Mouse (Mus musculus) hindbrain, postnatal 0 days (tissue): Measurements from ENCODE around the gene Ctrc. TPM values are rescaled to one million over a fixed set of nuclear protein-coding genes. Genes with fewer than 3 reads are reported as not detected.

ENCODE experiments used
- ATAC-seq: fragments of 200-750 bp; cut with Nextera tagmentation; 2 replicates; pipeline ENCODE4 v1.8.0; 2017; ENCODE audit warnings: mild to moderate bottlenecking, moderate TSS enrichment, moderate library complexity
- DNase-seq: peaks from one replicate; pipeline ENCODE4 v3.0.0-alpha.2; 2015; ENCODE audit warnings: low spot score
- H3K27ac ChIP-seq: fragments of 300-500 bp; sonication (generic); 2 replicates; pipeline ENCODE4 v1.5.1; 2014; ENCODE audit warnings: mild to moderate bottlenecking
- H3K27me3 ChIP-seq: fragments of 300-500 bp; sonication (generic); 2 replicates; pipeline ENCODE4 v1.6.1; 2014; ENCODE audit warnings: low read length, mixed read lengths; ENCODE audit not compliant: insufficient read depth
- H3K36me3 ChIP-seq: fragments of 300-500 bp; sonication (generic); 2 replicates; pipeline ENCODE4 v1.6.1; 2014; ENCODE audit warnings: low read length, mixed read lengths; ENCODE audit not compliant: insufficient read depth
- H3K4me1 ChIP-seq: fragments of 300-500 bp; sonication (generic); 2 replicates; pipeline ENCODE4 v1.6.1; 2014; ENCODE audit warnings: antibody characterized with exemption, low read length, mixed read lengths; ENCODE audit not compliant: insufficient read depth
- H3K4me2 ChIP-seq: fragments of 300-500 bp; sonication (generic); 2 replicates; pipeline ENCODE4 v1.6.1; 2014; ENCODE audit warnings: low read depth, mild to moderate bottlenecking, low read length, moderate library complexity, mixed read lengths
- H3K4me3 ChIP-seq: fragments of 300-500 bp; sonication (generic); 2 replicates; pipeline ENCODE4 v1.5.1; 2014; ENCODE audit warnings: low read length
- H3K9ac ChIP-seq: fragments of 300-500 bp; sonication (generic); replicated peaks from 2 replicates; pipeline ENCODE4 v1.6.1; 2014; ENCODE audit warnings: mild to moderate bottlenecking, low read length, moderate library complexity, mixed read lengths
- H3K9me3 ChIP-seq: fragments of 300-500 bp; sonication (generic); 2 replicates; pipeline ENCODE4 v1.6.1; 2016; ENCODE audit warnings: low read length, mixed read lengths
- CTCF ChIP-seq: IDR thresholded peaks from 2 replicates; pipeline ENCODE4 v1.5.1; 2016; ENCODE audit warnings: antibody characterized with exemption, control low read depth, low read depth
- WGBS: fragments of 180-500 bp; shearing (Covaris S2); extraction: QIAGEN DNeasy Blood & Tissue Kit; methylation state at CpG from one replicate; pipeline ENCODE4 v1.1.7; 2014; 5-methylcytosine and 5-hydroxymethylcytosine counted together
- polyA plus RNA-seq: library from polyadenylated mRNA; unstranded; fragments of >200 nt; fragmentation: Nextera tagmentation; extraction: Ambion mirVana; gene quantifications from 2 replicates; pipeline ENCODE4 v1.2.1, GENCODE M21; 2015
- total RNA-seq: library from RNA; depleted of rRNA; stranded (reverse); fragments of >200 nt; gene quantifications from 2 replicates; pipeline ENCODE4 v1.2.3, GENCODE M21; 2014

The Ctrc gene
- total and polyA plus RNA-seq, 2 experiments from 2014 or later = not detected

- TF ChIP-seq CTCF = no peak
- no peak overlapping the region for H3K9ac ChIP-seq
- H3K4me2 ChIP-seq = no peak overlapping the region
- no peaks in the 10 kb centered on the region for H3K36me3 ChIP-seq
- H3K27ac ChIP-seq = no peak overlapping the region
- no peak overlapping the region for H3K4me3 ChIP-seq
- 71% methylated on average over 10 of the region's 10 CpGs for WGBS
- no peaks in the 10 kb centered on the region for H3K27me3 ChIP-seq
- DNase-seq = no peak
- H3K4me1 ChIP-seq = 0 out of 2 replicates have a peak, but pooled peaks cover 1% of the 10 kb centered on the region
- no peak for ATAC-seq
- no peaks in the 10 kb centered on the region for H3K9me3 ChIP-seq
Measured at GRCm38 (mm10) chr4:141881289-141881914, 35.2 kb upstream of the Ctrc start.

- no peak for ATAC-seq
- no peaks in the 10 kb centered on the region for H3K27me3 ChIP-seq
- no peak overlapping the region for H3K27ac ChIP-seq
- H3K9ac ChIP-seq = no peak overlapping the region
- H3K4me3 ChIP-seq = no peak overlapping the region
- H3K9me3 ChIP-seq = no peaks in the 10 kb centered on the region
- no peak overlapping the region for H3K4me2 ChIP-seq
- WGBS = 81% methylated on average over 9 of the region's 9 CpGs
- H3K36me3 ChIP-seq = no peaks in the 10 kb centered on the region
- no peaks in the 10 kb centered on the region for H3K4me1 ChIP-seq
- TF ChIP-seq CTCF = no peak
- DNase-seq = no peak
Measured at GRCm38 (mm10) chr4:141879875-141880274, 33.7 kb upstream of the Ctrc start.

DNA sequence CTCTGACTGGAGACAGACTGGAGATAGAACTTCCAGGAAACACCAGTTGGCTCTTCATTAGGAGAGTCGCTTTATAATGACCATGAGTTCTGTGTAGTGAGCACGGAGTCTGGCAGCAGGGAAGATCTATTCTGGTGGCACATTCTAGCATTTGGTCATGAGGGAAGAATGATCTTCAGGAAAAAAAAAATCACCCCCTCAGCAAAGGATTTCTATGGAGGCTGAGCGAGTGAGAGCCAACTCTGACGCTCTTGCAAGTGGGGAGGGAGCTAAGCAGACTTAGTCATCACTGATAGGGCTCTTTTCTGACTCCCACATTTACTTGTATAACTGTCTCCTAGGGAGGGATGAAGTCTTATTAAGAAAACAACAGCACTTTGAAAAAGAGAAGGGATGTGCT, 32.9 kb upstream of the Ctrc start:
- no peak for DNase-seq
- WGBS = 72% methylated on average over 4 of the region's 4 CpGs
- no peaks in the 10 kb centered on the region for H3K4me1 ChIP-seq

DNA sequence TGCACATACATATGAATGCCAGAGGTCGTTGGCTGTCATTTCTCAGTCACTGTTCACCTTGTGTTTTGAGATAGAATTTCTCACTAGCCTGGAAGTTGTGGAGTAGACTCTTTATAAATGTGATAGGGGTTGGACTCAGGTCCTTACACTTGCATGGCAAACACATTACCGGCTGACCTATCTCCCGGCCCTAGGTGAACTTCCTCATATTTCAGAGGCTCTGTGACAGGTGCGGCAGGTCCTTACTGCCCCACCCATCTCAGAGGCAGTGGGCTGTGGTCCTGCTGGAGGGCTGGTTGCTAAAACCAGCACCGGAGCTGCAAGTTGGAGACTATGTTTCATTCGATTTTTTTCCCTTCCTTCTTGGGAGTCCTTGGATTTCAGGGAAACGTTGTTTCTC, 32.5 kb upstream of the Ctrc start:
- H3K27me3 ChIP-seq = no peaks in the 10 kb centered on the region
- no peak for DNase-seq
- WGBS = 78% methylated on average over 7 of the region's 7 CpGs
- H3K4me2 ChIP-seq = no peak overlapping the region
- H3K4me1 ChIP-seq = 0 out of 2 replicates have a peak, but pooled peaks cover under 1% of the 10 kb centered on the region
- H3K4me3 ChIP-seq = no peak overlapping the region
- no peak for TF ChIP-seq CTCF
- no peak overlapping the region for H3K9ac ChIP-seq
- no peak overlapping the region for H3K27ac ChIP-seq
- H3K9me3 ChIP-seq = no peaks in the 10 kb centered on the region
- no peak for ATAC-seq
- no peaks in the 10 kb centered on the region for H3K36me3 ChIP-seq

More for the DNA sequence above, 32.9 kb upstream of the Ctrc start:
- TF ChIP-seq CTCF = no peak
- Histone ChIP-seq H3K9ac (no peak overlapping the region), H3K27me3 (no peaks in the 10 kb centered on the region), H3K27ac (no peak overlapping the region), H3K4me3 (no peak overlapping the region), H3K36me3 (no peaks in the 10 kb centered on the region), H3K9me3 (no peaks in the 10 kb centered on the region), H3K4me2 (no peak overlapping the region)
- no peak for ATAC-seq

DNA sequence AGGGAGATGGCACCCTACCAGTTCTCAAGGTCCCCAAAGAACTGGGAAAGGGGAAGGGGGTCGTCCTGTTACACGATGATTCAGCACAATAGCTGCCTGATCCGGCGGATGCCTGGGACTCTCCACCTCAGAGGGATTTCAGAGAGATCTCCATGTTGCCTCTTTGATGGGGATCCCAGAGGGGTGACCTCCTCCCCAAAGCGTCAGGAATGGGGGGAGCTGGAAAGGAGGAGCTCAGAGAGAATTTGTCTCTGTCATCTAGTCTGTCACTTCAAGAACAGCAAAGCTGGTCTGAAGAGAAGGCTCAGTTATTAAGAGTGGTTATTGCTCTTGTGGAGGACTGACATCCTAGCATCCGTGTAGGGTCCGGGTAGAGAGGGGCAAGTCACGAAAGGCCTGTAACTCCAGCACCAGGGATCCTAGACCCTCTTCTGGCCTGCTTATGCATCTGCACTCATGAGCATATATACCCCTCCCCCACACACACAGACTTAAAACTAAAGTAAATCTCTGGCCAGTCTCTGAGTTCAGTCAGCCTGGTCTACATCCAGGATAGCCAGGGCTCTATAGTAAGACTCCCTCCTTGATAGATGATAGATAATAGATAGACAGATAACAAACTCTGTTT, 29.4 kb upstream of the Ctrc start:
- peak overlapping the region; percentile 58 for H3K4me3 ChIP-seq
- no peaks in the 10 kb centered on the region for H3K9me3 ChIP-seq
- no peaks in the 10 kb centered on the region for H3K27me3 ChIP-seq
- no peaks in the 10 kb centered on the region for H3K36me3 ChIP-seq
- H3K9ac ChIP-seq = peak overlapping the region; percentile 67
- H3K4me1 ChIP-seq = peaks cover 24% of the 10 kb centered on the region
- DNase-seq (peak; percentile 49), ATAC-seq (peak; percentile 13; the same call in 1 of the 2 replicates)
- 12% methylated on average over 8 of the region's 8 CpGs for WGBS
- TF ChIP-seq CTCF = peak; percentile 41; the same call in 1 of the 2 replicates
- H3K4me2 ChIP-seq = peak overlapping the region; percentile 84
- H3K27ac ChIP-seq = peak overlapping the region; percentile 41; the same call in 1 of the 2 replicates

DNA sequence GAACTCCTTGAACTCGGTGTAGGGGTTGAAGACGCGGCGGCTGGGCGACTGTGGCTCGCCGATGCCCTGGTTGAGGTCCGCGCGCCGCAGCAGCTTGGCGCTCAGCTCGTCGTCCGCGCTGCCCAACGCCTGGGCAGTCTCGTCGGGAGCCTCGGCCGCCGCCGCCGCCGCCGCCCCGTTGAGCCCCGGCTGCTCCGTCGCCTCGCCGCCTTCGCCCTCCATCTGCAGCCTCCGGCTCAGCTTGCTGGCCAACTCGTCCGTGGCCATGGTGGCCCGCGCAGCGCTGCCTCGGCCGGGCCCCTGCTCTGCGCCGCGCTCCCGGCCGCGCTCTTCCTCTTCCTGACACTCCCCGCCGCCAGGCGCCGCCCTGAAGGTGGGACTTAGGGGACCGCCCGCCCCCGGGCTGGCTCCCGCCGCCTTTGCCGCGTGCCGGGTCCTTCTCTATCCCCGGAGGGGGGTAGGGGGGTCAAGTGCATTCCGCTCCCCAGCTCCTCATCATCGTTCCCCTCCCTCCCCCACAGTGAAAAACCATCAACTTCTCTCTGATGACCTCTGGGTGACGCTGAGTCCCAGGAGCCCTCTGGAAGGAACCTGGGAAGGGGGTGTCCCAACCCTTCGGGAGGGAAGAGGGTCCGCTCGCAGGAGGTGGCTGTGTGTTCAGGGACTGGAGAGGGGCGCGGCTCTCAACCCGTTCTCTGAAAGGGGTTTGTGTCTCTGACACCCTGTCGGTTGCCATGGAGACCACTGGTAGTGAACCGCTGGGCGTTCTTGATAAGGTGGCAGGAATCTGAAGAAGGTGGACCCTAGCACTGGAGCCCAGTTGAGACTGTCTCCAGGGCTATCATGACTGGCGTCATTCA, 28.7 kb upstream of the Ctrc start, which contains the start of gene Efhd2:
Gene Efhd2, minus strand, starts transcription at position 320 of the 860 bp plus-strand sequence.
- peak within 1 kb of the TSS; percentile 84 for H3K4me2 ChIP-seq
- no peaks in the 10 kb centered on the region for H3K36me3 ChIP-seq
- ATAC-seq = peak; percentile 83
- peak within 1 kb of the TSS; percentile 67 for H3K9ac ChIP-seq
- H3K9me3 ChIP-seq = no peaks in the 10 kb centered on the region
- H3K27ac ChIP-seq = peak within 1 kb of the TSS; percentile 41; the same call in 1 of the 2 replicates
- peak within 1 kb of the TSS; percentile 58 for H3K4me3 ChIP-seq
- TF ChIP-seq CTCF = no peak; the same call in 1 of the 2 replicates
- WGBS = under 1% methylated on average over 63 of the region's 73 CpGs
- peak; percentile 87 for DNase-seq
- peaks cover 30% of the 10 kb centered on the region for H3K4me1 ChIP-seq
- no peaks in the 10 kb centered on the region for H3K27me3 ChIP-seq
